Mouse (Mus musculus) intestine, embryonic 15.5 days (tissue): ENCODE measurements at regions not wholly inside any gene's neighbourhood (a gene's known extent, or its start where the extent isn't known, plus 50 kb on each side); places are given as distances from the start of the nearest gene placed in this dataset.

Experiments used
- ATAC-seq: fragments of 200-750 bp; cut with Nextera tagmentation; 2 replicates; pipeline ENCODE4 v1.8.0; 2017; ENCODE audit warnings: moderate TSS enrichment, moderate library complexity
- H3K27ac ChIP-seq: fragments of 300-500 bp; sonication (generic); 2 replicates; pipeline ENCODE4 v1.5.1; 2015; ENCODE audit warnings: mild to moderate bottlenecking, inconsistent platforms
- H3K27me3 ChIP-seq: fragments of 300-500 bp; sonication (generic); replicated peaks from 2 replicates; pipeline ENCODE4 v1.6.1; 2015; ENCODE audit warnings: inconsistent platforms
- H3K36me3 ChIP-seq: fragments of 300-500 bp; sonication (generic); 2 replicates; pipeline ENCODE4 v1.6.1; 2015; ENCODE audit warnings: inconsistent platforms
- H3K4me1 ChIP-seq: fragments of 300-500 bp; sonication (generic); replicated peaks from 2 replicates; pipeline ENCODE4 v1.6.1; 2015; ENCODE audit warnings: inconsistent platforms
- H3K4me2 ChIP-seq: fragments of 300-500 bp; sonication (generic); replicated peaks from 2 replicates; pipeline ENCODE4 v1.6.1; 2015; ENCODE audit warnings: mild to moderate bottlenecking, inconsistent platforms
- H3K4me3 ChIP-seq: fragments of 300-500 bp; sonication (generic); replicated peaks from 2 replicates; pipeline ENCODE4 v1.5.1; 2015; ENCODE audit warnings: inconsistent platforms
- H3K9ac ChIP-seq: fragments of 300-500 bp; sonication (generic); 2 replicates; pipeline ENCODE4 v1.6.1; 2015; ENCODE audit warnings: inconsistent platforms
- H3K9me3 ChIP-seq: fragments of 300-500 bp; sonication (generic); 2 replicates; pipeline ENCODE4 v1.6.1; 2016; ENCODE audit warnings: inconsistent platforms
- WGBS: fragments of 180-500 bp; shearing (Covaris S2); methylation state at CpG from one replicate; pipeline ENCODE4 v1.1.7; 2015; 5-methylcytosine and 5-hydroxymethylcytosine counted together

- no peak overlapping the region for H3K4me2 ChIP-seq
- H3K27ac ChIP-seq = no peak overlapping the region
- 63% methylated on average over 4 of the region's 4 CpGs for WGBS
- H3K4me1 ChIP-seq = no peaks in the 10 kb centered on the region
- no peak overlapping the region for H3K4me3 ChIP-seq
- H3K9ac ChIP-seq = no peak overlapping the region
- no peak for ATAC-seq
- no peaks in the 10 kb centered on the region for H3K9me3 ChIP-seq
- H3K36me3 ChIP-seq = no peaks in the 10 kb centered on the region
- H3K27me3 ChIP-seq = no peaks in the 10 kb centered on the region
Measured at GRCm38 (mm10) chr4:47845239-47845638, 199.7 kb upstream of the Nr4a3 start.

- Histone ChIP-seq H3K4me3 (no peak overlapping the region), H3K27me3 (no peaks in the 10 kb centered on the region), H3K27ac (no peak overlapping the region), H3K4me2 (no peak overlapping the region), H3K9me3 (no peaks in the 10 kb centered on the region), H3K9ac (no peak overlapping the region), H3K36me3 (no peaks in the 10 kb centered on the region), H3K4me1 (no peaks in the 10 kb centered on the region)
- WGBS = 39% methylated on average over 12 of the region's 12 CpGs
- no peak for ATAC-seq
Measured at GRCm38 (mm10) chr4:47846389-47847318, 198.3 kb upstream of the Nr4a3 start.

- no peak overlapping the region for H3K4me2 ChIP-seq
- 29% methylated on average over 6 of the region's 6 CpGs for WGBS
- H3K9ac ChIP-seq = no peak overlapping the region
- H3K4me3 ChIP-seq = no peak overlapping the region
- H3K4me1 ChIP-seq = no peaks in the 10 kb centered on the region
- ATAC-seq = no peak
- no peaks in the 10 kb centered on the region for H3K27me3 ChIP-seq
- no peaks in the 10 kb centered on the region for H3K36me3 ChIP-seq
- no peaks in the 10 kb centered on the region for H3K9me3 ChIP-seq
- H3K27ac ChIP-seq = no peak overlapping the region
Measured at GRCm38 (mm10) chr4:47861151-47861550, 183.8 kb upstream of the Nr4a3 start.

- WGBS = 93% methylated on average over 7 of the region's 7 CpGs
- no peak overlapping the region for H3K27ac ChIP-seq
- H3K9me3 ChIP-seq = no peaks in the 10 kb centered on the region
- H3K4me1 ChIP-seq = no peaks in the 10 kb centered on the region
- H3K36me3 ChIP-seq = no peaks in the 10 kb centered on the region
- ATAC-seq = no peak
- no peak overlapping the region for H3K4me3 ChIP-seq
- H3K27me3 ChIP-seq = no peaks in the 10 kb centered on the region
- no peak overlapping the region for H3K9ac ChIP-seq
- H3K4me2 ChIP-seq = no peak overlapping the region
Measured at GRCm38 (mm10) chr4:47870010-47870637, 174.8 kb upstream of the Nr4a3 start.

- H3K4me2 ChIP-seq = no peak overlapping the region
- no peak overlapping the region for H3K9ac ChIP-seq
- 41% methylated on average over 5 of the region's 5 CpGs for WGBS
- H3K4me3 ChIP-seq = no peak overlapping the region
- no peaks in the 10 kb centered on the region for H3K4me1 ChIP-seq
- no peaks in the 10 kb centered on the region for H3K9me3 ChIP-seq
- no peak for ATAC-seq
- H3K27me3 ChIP-seq = no peaks in the 10 kb centered on the region
- no peaks in the 10 kb centered on the region for H3K36me3 ChIP-seq
- H3K27ac ChIP-seq = no peak overlapping the region
Measured at GRCm38 (mm10) chr4:47870638-47871019, 174.3 kb upstream of the Nr4a3 start.

GRCm38 (mm10) chr4:47881560-47881959 lies 163.4 kb upstream of the Nr4a3 start:
- no peak for ATAC-seq
- WGBS = 65% methylated on average over 9 of the region's 9 CpGs
- no peaks in the 10 kb centered on the region for H3K27me3 ChIP-seq
- H3K4me3 ChIP-seq = no peak overlapping the region
- H3K9ac ChIP-seq = no peak overlapping the region
- no peaks in the 10 kb centered on the region for H3K9me3 ChIP-seq
- H3K4me2 ChIP-seq = no peak overlapping the region
- no peaks in the 10 kb centered on the region for H3K4me1 ChIP-seq
- H3K36me3 ChIP-seq = no peaks in the 10 kb centered on the region
- H3K27ac ChIP-seq = no peak overlapping the region

- Histone ChIP-seq H3K27me3 (no peaks in the 10 kb centered on the region), H3K9ac (no peak overlapping the region), H3K9me3 (no peaks in the 10 kb centered on the region), H3K4me2 (no peak overlapping the region), H3K36me3 (no peaks in the 10 kb centered on the region), H3K4me3 (no peak overlapping the region), H3K27ac (no peak overlapping the region), H3K4me1 (no peaks in the 10 kb centered on the region)
- ATAC-seq = no peak
- 51% methylated on average over 10 of the region's 10 CpGs for WGBS
Measured at GRCm38 (mm10) chr4:47882076-47882475, 162.9 kb upstream of the Nr4a3 start.

GRCm38 (mm10) chr4:47899579-47899978 lies 145.4 kb upstream of the Nr4a3 start:
- H3K9ac ChIP-seq = no peak overlapping the region
- no peak for ATAC-seq
- no peaks in the 10 kb centered on the region for H3K27me3 ChIP-seq
- WGBS = 76% methylated on average over 7 of the region's 7 CpGs
- H3K4me3 ChIP-seq = no peak overlapping the region
- no peak overlapping the region for H3K27ac ChIP-seq
- no peak overlapping the region for H3K4me2 ChIP-seq
- H3K36me3 ChIP-seq = no peaks in the 10 kb centered on the region
- no peaks in the 10 kb centered on the region for H3K4me1 ChIP-seq
- no peaks in the 10 kb centered on the region for H3K9me3 ChIP-seq

GRCm38 (mm10) chr4:47902749-47903148 lies 142.2 kb upstream of the Nr4a3 start:
- no peak overlapping the region for H3K27ac ChIP-seq
- H3K27me3 ChIP-seq = no peaks in the 10 kb centered on the region
- H3K9me3 ChIP-seq = no peaks in the 10 kb centered on the region
- H3K4me1 ChIP-seq = no peaks in the 10 kb centered on the region
- 89% methylated on average over 12 of the region's 12 CpGs for WGBS
- peak; percentile 72 for ATAC-seq
- H3K9ac ChIP-seq = no peak overlapping the region
- H3K36me3 ChIP-seq = no peaks in the 10 kb centered on the region
- H3K4me2 ChIP-seq = no peak overlapping the region
- H3K4me3 ChIP-seq = no peak overlapping the region

- Histone ChIP-seq H3K9ac (no peak overlapping the region), H3K4me1 (no peaks in the 10 kb centered on the region), H3K4me2 (no peak overlapping the region), H3K9me3 (no peaks in the 10 kb centered on the region), H3K4me3 (no peak overlapping the region), H3K27ac (no peak overlapping the region), H3K27me3 (no peaks in the 10 kb centered on the region), H3K36me3 (no peaks in the 10 kb centered on the region)
- ATAC-seq = no peak
- 84% methylated on average over 1 of the region's 1 CpGs for WGBS
Measured at GRCm38 (mm10) chr4:47912259-47912658, 132.7 kb upstream of the Nr4a3 start.

- Histone ChIP-seq H3K36me3 (no peaks in the 10 kb centered on the region), H3K27ac (no peak overlapping the region), H3K9ac (no peak overlapping the region), H3K9me3 (no peaks in the 10 kb centered on the region), H3K4me3 (no peak overlapping the region), H3K4me1 (no peaks in the 10 kb centered on the region), H3K4me2 (no peak overlapping the region), H3K27me3 (no peaks in the 10 kb centered on the region)
- no peak for ATAC-seq
- WGBS = 44% methylated on average over 7 of the region's 7 CpGs
Measured at GRCm38 (mm10) chr4:47919576-47919975, 125.4 kb upstream of the Nr4a3 start.

- Histone ChIP-seq H3K4me3 (no peak overlapping the region), H3K9ac (no peak overlapping the region), H3K27me3 (no peaks in the 10 kb centered on the region), H3K36me3 (no peaks in the 10 kb centered on the region), H3K4me2 (no peak overlapping the region), H3K4me1 (no peaks in the 10 kb centered on the region), H3K27ac (no peak overlapping the region), H3K9me3 (no peaks in the 10 kb centered on the region)
- WGBS = 78% methylated on average over 2 of the region's 2 CpGs
- ATAC-seq = no peak
Measured at GRCm38 (mm10) chr4:47931464-47931863, 113.5 kb upstream of the Nr4a3 start.

- Histone ChIP-seq H3K4me3 (no peak overlapping the region), H3K27me3 (no peaks in the 10 kb centered on the region), H3K9ac (no peak overlapping the region), H3K9me3 (no peaks in the 10 kb centered on the region), H3K4me2 (no peak overlapping the region), H3K4me1 (no peaks in the 10 kb centered on the region), H3K27ac (no peak overlapping the region), H3K36me3 (no peaks in the 10 kb centered on the region)
- WGBS = 85% methylated on average over 1 of the region's 1 CpGs
- ATAC-seq = no peak
Measured at GRCm38 (mm10) chr4:47933526-47933925, 111.4 kb upstream of the Nr4a3 start.
